Mouse (Mus musculus) 3T3-L1 (cell line): ENCODE results near the gene Dhrs9.
"Not testable (repeated sequence)": the region's sequence is repeated elsewhere in the genome, so short reads cannot be mapped to it uniquely, and the experiment has no call there.

Source experiments
- DNase-seq: peaks from one replicate; pipeline ENCODE4 v3.0.0-alpha.2; 2015; ENCODE audit warnings: low read depth, low spot score

Gene Dhrs9

DNA sequence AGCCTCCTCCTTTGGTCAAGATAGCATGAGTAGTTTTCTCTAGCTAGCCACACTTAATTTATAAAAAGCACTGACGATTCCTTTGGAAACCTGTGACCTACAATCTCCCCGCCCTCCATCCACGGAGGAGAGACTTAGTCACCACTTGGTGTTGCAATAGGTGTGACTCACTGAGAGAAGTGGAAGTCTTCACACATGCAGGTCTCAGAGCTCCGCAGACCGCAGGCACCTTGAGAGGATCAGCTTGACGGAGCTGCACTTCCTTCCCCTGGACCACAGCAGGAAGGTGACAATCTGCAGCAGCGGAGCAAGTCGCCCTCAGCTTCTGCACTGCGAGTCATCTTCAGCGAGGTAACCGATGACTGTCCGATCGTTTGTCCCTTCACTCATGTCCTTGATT, at the start of gene Dhrs9:
Gene Dhrs9 (plus strand): TSS at position 165 of the 400 bp plus-strand sequence.
- peak; percentile 98 for DNase-seq

DNA sequence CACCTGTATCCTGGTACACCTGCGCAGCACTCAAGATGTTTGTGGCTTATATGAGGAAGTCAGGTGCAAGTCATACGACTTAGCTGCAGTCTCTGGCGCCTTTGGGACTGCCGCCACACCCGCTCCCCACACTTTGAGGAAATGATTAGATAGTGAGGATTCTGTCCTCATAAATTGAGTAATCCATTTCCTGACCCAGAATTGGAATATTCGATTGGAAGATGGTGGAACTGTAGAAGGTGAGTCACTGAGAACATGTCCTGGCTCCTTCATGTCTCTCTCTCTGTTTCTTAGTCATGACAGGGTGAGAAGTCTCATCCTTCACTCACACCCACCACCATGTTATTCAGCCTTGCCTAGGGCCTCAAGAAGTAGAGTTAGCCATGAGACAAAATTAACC, 48.7 kb upstream of the Dhrs9 start:
- DNase-seq, result not testable (repeated sequence)

DNA sequence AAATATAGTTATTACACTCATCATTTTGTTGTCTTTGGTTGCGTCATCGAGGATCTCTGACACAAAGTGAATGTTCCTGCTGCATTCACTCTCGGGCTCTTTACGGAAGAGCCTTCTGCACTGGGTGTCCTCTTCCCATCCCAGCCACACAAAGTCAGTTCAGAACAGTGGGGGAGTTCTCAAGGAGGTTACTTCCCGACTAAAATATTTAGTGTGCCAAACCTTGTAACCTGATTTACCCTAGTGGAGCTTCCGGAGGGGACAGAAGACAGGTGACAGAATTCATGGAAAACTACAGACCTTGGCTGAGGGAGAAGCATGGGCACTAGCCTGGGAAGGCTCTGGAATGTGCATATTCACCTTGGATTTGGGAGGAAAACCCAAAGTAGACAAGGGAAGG, 38.7 kb upstream of the Dhrs9 start:
- DNase-seq, result no peak

DNA sequence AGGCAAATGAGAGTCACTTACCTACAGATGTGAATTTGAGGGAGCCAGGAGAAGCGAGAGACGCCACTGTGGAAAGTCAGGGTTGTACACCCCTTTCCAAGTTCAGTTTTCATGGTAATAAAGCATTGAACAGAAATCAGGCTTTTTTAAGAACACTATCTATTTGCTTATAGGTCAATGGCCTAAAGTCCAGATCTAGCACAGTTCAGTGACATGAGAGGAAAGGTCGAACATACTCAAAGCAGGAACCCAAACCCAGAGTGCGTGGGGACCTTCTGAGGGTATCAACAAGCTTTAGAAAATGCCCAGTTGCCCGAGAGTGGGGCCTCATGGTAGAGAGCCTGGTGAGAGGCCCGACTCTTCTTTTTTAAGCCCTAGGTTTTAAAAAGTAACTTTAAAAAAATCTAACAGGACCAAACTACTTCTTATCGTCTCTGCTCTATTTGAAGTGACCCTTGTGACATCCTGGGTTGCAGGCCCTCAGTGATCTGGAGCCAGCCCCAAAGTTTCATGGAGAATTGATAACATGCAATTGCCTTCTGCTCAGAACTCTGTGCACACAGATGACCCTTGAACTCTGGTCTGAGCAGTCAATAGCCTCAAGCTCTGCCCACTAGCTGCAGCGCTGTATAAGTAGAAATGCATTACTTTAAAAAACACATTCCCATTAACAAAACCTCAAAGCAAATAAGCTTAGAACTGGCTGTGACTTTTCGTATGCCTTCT, 37.6 kb upstream of the Dhrs9 start, which contains the start of gene Abcb11:
Gene Abcb11 (minus strand): TSS at position 121 of the 726 bp plus-strand sequence.
- DNase-seq, result no peak

DNA sequence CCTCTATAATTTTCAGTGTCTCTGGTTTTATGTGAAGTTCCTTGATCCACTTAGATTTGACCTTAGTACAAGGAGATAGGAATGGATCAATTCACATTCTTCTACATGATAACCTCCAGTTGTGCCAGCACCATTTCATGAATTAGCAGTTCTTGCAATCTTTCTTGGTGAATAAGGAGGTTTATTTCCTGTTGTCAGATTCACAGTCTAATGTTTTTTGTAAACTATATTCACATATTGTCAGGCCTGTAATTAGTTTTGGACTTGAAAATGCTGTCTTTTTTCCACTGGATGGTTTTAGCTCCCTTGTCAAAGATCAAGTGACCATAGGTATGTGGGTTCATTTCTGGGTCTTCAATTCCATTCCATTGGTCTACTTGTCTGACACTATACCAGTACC, 24.8 kb upstream of the Dhrs9 start:
- not testable (repeated sequence) for DNase-seq

DNA sequence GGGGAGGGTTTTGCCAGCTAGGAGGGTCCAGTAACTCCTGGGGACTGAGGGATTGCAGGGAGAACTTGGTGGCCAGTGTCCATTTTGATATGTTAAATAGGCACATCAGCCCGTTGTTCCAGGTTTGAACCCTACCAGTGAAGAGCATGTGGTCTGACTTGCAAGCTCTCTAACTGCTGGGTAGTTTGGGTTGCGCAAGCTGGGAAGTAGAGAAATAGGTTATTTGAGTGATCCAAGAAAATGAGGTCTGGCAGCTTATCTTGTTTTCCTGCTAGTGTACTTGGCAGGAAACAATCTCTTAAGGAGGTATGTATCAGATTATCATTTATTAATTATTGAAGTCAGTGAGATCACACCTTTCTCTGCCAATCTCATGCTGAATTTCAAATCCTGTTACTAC, 15.4 kb upstream of the Dhrs9 start:
- peak; percentile 40 for DNase-seq

DNA sequence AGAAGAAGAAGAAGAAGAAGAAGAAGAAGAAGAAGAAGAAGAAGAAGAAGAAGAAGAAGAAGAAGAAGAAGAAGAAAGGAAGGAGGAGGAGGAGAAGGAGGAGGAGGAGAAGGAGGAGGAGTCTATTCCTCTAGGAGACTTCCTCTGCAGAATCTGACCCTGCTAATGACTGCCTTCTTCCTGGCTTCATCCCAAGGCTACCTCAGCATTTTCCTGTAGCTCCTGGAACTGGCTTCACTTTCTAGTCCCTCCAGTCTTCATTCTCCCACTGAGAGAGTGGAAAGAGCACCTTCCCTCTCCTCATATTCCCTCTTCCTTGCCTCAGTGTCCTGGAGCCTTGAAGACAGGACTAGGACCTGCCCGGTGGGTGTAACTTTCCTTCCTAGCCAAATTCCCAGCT, 15.0 kb upstream of the Dhrs9 start:
- no peak for DNase-seq

DNA sequence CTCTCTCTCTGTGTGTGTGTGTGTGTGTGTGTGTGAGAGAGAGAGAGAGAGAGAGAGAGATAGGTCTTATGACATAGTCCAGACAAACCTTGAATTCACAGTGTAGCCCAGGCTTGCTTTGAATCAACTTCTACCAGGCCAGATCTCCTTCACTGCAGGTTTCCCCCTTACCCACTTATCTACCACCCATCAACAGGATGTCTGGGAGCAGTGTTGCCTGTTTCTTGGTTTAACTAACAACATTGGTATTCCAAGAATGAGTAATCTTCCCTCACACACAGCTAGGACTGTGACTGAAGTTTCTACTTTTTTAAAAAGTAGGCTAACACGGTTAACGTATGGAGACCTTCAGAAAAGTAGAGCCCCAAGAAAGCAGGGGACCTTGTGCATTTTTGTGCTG, 3.5 kb upstream of the Dhrs9 start:
- DNase-seq, result peak; percentile 71

DNA sequence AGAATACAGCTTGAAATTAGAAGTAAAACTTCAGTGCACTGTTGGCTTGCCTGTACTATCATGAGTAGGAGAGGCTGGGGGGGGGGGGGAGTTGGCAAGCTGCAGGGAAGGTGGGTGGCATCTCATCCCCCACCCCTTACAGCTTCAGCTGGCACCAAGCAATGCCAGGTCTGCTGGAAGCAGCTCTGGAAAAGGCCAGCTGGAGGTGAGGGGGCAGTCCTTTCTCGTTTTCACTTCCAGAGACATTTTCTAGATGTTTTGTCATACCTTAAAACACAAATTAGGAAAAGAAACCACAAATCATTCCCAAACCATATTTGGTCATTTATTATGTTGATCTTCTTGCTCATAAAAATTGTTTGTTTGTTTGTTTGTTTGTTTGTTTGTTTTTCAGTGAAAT, 444 bp upstream of the Dhrs9 start:
- peak; percentile 62 for DNase-seq

DNA sequence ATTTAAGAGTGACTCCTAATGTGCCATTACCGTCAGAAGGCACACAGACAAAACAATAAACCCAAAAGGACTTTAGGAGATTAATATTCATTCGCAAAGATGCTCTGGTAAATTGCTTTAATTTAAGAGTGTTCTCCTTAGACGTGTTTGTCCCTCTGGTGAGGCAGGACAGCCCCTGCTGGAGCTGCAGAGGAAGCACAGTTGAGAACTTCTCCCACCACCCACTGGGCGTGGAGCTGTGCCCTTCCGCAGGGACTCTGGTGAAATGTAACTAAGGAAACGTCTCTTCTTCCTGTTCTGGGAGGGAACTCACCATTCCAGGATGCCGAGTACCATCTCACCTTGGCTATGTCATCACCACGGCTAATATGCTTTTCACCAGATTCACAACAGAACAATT, 1.5 kb downstream of the Dhrs9 start:
- DNase-seq, result peak; percentile 76

DNA sequence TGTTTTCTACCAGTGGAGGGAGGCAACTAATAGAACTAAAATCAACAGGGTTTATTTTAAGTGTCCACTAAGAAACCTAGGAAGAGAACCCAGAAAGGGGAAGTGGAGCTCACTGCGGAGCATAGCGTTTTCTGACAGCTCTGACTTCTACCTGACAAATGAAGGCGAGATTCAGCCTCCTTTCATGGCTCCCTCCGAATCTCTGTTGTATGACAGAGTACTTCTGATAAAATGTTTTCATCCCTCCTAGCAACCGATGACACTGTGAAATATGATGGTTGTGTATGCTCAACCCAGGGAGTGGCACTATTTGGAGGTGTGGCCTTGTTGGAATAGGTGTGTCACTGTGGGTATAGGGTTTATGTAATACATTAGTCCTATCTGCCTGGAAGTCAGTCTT, 2.6 kb downstream of the Dhrs9 start:
- no peak for DNase-seq

DNA sequence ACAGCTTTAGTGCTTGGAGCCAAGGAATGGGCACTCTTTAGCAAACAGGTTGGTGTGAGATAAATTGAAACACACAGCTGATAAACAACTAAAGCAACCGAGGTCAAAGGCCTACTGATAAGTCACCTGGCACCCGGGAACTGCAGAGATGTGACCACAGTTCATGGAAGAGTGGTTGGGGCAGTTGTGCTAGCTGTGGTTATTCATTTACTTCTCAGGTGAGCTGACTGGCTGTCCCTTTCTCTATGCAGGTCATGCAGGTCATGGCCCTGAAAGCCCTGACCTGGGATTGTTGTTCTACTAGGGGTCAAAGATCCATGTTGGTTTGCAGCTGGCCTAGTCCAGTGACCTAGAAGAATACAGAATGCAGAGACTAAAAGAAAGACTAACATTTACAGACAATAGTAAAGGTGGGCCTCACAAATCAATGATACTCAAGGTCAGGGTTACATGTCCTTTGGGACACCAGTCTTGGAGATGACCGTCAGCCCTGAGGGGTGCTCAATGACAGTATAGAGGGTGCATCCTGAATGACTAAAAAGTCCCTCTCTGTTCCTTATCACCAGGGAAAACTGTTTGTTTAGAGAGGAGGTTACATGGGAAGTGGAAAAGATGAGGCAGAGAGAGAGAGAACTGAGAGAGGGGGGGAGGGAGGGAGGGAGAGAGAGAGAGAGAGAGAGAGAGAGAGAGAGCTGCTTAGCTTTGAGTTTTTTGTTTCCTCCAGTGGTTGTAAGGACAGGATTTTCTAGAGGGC, 6.0 kb downstream of the Dhrs9 start:
- no peak for DNase-seq

DNA sequence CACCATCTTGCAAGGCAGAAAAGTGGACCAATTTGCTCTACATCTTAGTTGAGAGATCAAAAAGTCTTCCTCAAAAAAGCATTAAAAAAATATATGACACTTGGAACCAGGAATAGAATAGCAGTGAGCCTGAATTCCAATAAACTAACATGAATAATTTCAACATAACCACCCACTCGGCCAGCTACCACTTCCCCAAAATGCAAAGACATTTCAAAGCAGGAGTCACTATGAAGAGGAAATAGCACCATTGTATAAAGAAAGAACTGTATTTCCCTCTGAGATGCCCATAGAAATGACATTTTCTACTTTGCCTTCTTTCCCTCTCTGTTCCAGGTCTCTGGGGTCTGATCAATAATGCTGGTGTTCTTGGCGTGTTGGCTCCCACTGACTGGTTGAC, 13.7 kb downstream of the Dhrs9 start:
- no peak for DNase-seq

DNA sequence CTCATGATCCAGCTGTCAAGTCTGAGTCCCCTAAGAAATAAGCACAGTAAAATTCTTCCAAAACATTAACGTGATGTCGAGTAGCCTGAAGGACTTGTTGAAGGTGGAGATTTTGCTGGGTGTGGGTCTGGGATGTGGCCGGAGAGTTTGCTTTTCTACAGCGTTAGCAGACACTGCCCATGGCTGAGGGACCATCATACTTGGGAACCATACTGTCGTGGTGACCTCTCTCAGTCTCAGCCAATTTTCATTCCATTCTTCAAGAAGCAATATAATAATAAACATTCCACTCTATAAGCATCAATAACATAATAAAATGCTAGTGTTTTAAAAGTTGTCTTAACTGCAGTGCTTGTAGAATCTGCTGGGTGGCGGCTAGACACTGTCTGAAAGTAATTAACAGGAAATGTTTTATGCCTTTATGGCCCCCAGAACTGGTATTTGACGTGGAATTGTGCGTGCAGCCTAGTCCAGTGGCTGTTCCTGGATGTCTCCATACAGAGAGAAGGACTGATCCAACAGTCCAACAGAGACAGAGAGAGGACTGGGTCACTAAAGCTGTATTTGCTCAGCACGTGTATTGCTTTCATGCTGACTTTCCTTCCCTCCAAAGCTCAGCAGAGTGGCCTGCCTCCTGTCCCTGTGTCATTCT, 15.5 kb downstream of the Dhrs9 start:
- DNase-seq, result no peak

DNA sequence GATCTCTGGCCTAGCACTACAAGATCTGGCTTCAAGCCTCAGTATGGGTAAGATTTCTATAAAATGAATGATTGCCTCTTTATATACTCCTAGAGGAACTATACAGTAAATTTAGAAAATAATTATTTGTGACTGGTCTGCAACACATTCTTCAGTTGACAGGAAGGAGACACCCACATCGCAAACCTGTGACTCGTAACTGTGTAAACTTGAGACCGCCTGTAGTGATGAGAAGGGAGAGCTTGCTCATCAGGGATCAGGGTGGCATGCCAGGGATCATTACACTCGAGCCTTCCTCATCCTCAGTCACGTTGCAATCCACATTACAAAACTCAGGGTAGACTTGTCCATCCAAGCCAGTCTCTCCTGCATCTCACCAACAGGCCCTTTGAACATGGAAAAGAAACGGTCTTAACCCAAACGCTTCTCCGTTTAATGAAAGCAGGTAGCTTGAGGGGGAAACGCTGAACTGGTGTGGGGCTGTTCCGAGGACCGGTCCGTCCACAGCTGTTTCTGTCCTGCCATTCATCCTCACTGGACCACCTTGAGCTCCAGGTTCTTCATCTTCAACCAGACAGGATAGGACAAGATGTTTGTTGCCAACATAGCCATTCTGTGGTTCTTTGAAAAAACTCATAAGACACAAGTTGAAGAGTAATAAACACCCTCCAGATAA, 16.7 kb downstream of the Dhrs9 start:
- DNase-seq, result peak; percentile 70

DNA sequence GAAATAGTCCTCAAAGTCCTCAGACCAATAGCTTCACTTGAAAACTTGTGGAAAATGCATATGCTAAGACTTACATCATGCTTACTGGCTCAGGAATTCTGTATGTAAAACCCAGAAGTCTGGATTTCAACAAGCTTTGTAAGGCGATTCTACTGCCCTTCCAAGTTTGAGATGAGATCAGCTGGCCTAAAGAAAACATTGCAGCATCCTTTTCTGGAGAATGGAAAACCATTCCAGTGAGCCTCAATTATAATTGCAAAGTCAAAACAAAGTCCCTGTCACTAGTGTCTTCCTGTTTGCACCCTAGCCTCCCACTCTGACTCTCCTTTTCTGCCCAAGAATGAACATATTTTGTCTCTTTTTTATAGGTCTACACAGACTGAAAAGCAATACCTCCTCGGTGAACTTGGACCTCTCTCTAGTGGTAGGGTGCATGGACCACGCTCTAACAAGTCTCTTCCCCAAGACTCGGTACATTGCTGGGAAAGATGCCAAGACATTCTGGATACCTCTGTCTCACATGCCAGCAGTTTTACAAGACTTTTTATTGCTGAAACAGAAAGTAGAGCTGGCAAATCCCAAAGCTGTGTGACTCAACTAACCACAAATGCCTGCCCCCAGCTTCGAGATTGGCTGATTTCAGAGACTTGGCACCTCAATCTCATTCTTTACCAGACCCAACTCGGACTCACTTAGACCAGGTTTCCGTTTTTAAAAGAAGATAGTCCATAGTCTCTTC, 20.8 kb downstream of the Dhrs9 start:
- peak; percentile 99 for DNase-seq

DNA sequence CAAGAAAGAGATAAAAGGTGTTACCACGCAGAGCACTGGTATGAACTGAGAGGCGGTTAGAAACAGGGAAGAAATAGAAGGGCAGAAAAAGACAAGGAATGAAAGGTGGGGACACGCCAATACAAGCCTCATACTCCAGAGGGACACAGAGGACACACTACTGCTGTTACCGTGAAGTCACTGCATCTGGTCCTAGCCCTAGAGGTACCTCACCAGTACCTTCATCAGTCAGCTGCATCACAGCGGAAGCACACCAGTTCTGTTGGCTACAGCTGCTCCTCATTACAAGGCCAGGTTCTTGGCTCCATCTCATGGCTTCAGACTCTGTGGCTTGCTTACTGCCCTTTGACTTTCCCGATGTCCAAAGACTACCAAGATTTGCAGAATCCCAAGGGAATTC, 21.6 kb downstream of the Dhrs9 start:
- peak; percentile 56 for DNase-seq

DNA sequence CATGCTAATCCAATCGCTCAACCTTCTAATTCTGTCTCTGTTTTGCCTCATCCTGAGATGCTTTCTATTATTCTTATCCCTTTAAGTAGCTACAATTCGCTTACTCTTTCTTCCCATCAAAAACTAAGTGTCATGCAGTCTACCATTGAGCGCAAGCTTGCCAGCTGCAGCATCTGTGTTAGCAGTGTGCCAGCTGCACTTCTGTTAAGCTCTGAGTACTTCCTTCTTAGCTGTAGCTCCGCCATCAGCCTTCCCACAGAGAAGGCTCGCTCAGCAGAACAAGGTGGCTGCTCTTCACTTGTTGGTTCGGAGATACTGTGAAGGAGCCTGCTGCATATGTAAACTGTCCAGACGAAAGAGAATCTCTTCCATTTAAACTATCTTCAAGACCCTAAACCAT, 22.1 kb downstream of the Dhrs9 start:
- DNase-seq, result peak; percentile 35

DNA sequence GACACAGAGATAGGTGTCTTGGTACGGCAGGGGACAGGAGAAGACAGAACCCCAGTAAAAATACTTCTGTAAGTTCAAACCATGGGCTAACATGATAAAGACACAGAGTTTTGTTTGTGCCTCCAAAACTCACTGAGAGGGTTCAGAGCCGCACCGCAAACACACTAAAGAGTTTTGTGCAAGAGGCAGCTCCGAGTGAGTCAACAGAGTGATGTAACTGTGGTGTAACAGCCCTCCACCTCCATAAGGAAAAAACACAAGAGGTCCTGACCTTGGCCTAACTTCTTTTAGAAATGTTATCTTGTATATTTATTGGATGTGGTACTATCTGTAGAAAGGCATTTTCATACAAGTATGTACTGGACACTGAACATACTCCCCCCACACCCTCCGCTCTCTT, 25.4 kb downstream of the Dhrs9 start:
- peak; percentile 67 for DNase-seq

DNA sequence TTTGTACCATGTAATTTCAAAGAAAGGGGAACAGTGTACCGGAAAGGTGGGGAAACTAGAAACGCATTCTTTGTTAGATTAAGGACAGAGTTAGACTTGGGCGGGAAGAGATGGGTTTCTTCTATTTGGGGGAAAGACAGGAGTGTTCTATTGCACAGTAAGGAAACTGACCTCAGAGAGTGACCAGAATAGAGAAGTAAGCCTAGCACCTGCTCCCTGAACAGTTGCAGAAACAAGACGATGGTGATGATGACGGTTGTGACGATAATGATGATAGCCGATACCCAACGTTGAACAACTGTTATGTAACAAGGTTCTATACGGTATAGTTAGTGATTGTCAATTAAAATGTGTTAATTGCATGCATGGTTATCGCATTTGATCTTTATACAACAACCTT, 34.3 kb downstream of the Dhrs9 start:
- no peak for DNase-seq

DNA sequence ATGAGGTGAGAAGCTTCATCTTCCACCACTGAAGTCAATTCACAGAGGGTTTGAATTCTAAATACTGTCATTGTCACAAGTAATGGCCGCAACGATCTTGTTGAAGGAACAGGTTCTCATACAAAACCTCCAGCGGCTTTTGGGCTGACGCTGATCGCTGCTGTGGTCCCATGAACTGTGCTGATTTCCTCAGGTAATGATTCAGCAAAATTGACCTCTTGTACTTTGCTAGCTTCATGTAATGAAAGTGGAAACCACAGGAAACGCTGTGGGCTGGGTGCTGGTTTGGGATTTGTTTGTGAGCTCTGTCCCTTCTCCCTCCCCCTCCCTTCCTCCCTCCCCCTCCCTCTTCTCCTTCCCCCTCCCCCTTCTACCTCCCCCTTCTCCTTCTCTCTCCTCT, 34.8 kb downstream of the Dhrs9 start:
- no peak for DNase-seq
